Mouse (Mus musculus): ENCODE data around the gene St6galnac3.

DNA sequence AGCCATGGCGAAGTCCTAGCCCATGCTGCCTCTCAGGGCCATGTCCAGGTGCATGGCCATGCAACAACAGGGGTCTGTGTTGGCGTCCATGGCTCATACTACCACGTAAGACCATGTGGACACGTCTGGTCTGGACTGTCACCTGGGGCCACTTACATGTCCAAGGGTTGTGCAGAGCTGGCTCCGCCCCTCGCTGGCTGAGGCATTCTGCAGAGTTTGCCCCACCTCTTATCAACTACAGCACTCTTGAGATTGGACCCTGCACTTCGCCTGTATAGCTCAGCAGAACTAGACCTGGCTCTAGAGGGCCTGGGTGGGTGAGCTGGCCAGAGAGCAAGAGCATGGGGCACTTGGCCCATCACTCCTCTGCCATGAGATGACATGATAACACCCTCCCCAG lies 171.7 kb downstream of the St6galnac3 start:
- TF ChIP-seq POLR2A (IDR thresholded peaks at IDR 0.05; ENCODE audit: extremely low read depth, insufficient read depth, low read length) = no peak
- no peak for TF ChIP-seq CTCF (IDR thresholded peaks at IDR 0.05; ENCODE audit: extremely low read depth, insufficient read depth, low read length)
